In the genomic region with DNA sequence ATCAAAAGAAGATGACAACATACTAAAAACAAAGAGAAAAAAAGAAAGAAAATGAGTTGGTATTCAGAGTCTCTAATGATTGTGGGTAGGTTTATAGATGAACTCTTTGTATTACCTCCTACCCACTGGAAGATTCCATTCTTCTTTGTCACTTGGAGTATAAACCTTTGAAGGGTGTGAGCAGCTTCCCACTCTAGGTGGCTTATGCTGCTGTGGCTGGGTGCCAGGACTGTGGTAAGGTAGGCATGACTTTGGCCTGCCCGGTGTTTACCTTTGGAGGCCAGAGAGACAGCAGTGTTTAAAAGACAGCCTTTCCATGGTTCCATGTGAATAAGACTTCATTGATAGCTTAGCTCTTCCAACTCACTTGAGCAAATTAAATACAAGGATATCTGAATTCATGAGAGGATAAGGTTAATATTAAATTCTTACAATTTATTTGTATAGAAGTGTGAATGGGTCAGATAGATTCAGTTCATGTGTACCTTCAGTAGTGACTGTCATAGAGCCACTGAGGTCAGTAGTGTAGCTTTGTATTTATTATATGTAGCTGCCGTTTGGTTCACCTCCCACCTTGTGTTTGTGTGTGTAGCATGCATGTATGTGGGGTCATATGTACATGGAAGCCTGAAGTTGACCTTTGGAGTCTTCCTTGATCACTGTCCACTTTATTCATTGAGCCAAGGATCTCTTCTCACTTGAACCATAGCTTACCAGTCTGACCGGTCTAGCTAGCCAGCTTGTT, we compare ENCODE assay signal across 11 mouse cellular contexts. TPM values are rescaled to one million over a fixed set of nuclear protein-coding genes. Genes with fewer than 3 reads are reported as not detected.
A peak's percentile ranks its signal among the peaks of the same experiment; 100 is the strongest.
DNase-seq lines count a peak whose midpoint lies in the region; ATAC-seq and TF ChIP-seq lines count a peak whose summit lies in the region.
"Had no signal": no experiment of that assay in that cellular context is flagged by ENCODE, and none has a peak within 500 bp of the region (broad histone marks: within the 10 kb centered on the region; RNA-seq: fewer than 3 reads in every experiment).

No protein-coding gene starts in this region.

- ATAC-seq in stomach, embryonic 15.5 days (ENCODE audit: insufficient read depth, low FRiP score, low read depth): 0 out of 2 replicates have a peak, but pooled peaks have one; percentile 56
- ATAC-seq in forebrain, embryonic 12.5 days (ENCODE audit: low FRiP score): no peak
- ATAC-seq in hindbrain, embryonic 11.5 days (ENCODE audit: low FRiP score): no peak

- H3K27ac ChIP-seq in stomach, embryonic 15.5 days: no peak overlapping the region
- no peak overlapping the region for H3K27ac ChIP-seq in forebrain, embryonic 12.5 days
- no peak overlapping the region for H3K27ac ChIP-seq in hindbrain, embryonic 11.5 days (ENCODE audit: low read depth, low read length)
- H3K27ac ChIP-seq: neural tube, embryonic 13.5 days had no signal

- no peak for TF ChIP-seq POLR2A in lung, adult 2 months (IDR thresholded peaks at IDR 0.05; ENCODE audit: borderline replicate concordance, extremely low read depth, low read depth, low read length)

- no peaks in the 10 kb centered on the region for H3K27me3 ChIP-seq in stomach, embryonic 15.5 days (replicated peaks)
- no peaks in the 10 kb centered on the region for H3K27me3 ChIP-seq in forebrain, embryonic 12.5 days
- no peaks in the 10 kb centered on the region for H3K27me3 ChIP-seq in hindbrain, embryonic 11.5 days (ENCODE audit: control insufficient read depth, insufficient read depth, low read length)
- H3K27me3 ChIP-seq: megakaryocyte, embryonic 14.5 days; neural tube, embryonic 13.5 days had no signal

- H3K36me3 ChIP-seq in stomach, embryonic 15.5 days: no peaks in the 10 kb centered on the region
- H3K36me3 ChIP-seq in forebrain, embryonic 12.5 days (replicated peaks): no peaks in the 10 kb centered on the region; the same call in 1 of the 2 replicates
- H3K36me3 ChIP-seq in hindbrain, embryonic 11.5 days (ENCODE audit: control insufficient read depth, insufficient read depth, low read length): no peaks in the 10 kb centered on the region

- H3K4me2 ChIP-seq in stomach, embryonic 15.5 days: no peak overlapping the region
- H3K4me2 ChIP-seq in forebrain, embryonic 12.5 days: no peak overlapping the region
- no peak overlapping the region for H3K4me2 ChIP-seq in hindbrain, embryonic 11.5 days (replicated peaks; ENCODE audit: low read depth, low read length)
- H3K4me2 ChIP-seq: neural tube, embryonic 13.5 days had no signal

- no peaks in the 10 kb centered on the region for H3K9me3 ChIP-seq in stomach, embryonic 15.5 days
- H3K9me3 ChIP-seq in forebrain, embryonic 12.5 days: no peaks in the 10 kb centered on the region
- H3K9me3 ChIP-seq in hindbrain, embryonic 11.5 days (ENCODE audit: control insufficient read depth, low read length): no peaks in the 10 kb centered on the region
- H3K9me3 ChIP-seq: G1E; megakaryocyte, embryonic 14.5 days; neural tube, embryonic 13.5 days had no signal

- 59% methylated on average over 3 of the region's 3 CpGs for WGBS in lung, adult 2 months
- 77% methylated on average over 3 of the region's 3 CpGs for WGBS in stomach, embryonic 15.5 days
- WGBS in forebrain, embryonic 12.5 days: 93% methylated on average over 3 of the region's 3 CpGs
- 94% methylated on average over 3 of the region's 3 CpGs for WGBS in hindbrain, embryonic 11.5 days

- peaks cover 44% of the 10 kb centered on the region for H3K4me1 ChIP-seq in lung, adult 2 months (ENCODE audit: control insufficient read depth, insufficient read depth, low read length)
- peaks cover 8% of the 10 kb centered on the region; the same call in 1 of the 2 replicates for H3K4me1 ChIP-seq in stomach, embryonic 15.5 days
- peaks cover 3% of the 10 kb centered on the region; the same call in 1 of the 2 replicates for H3K4me1 ChIP-seq in forebrain, embryonic 12.5 days
- H3K4me1 ChIP-seq in hindbrain, embryonic 11.5 days (replicated peaks; ENCODE audit: control insufficient read depth, insufficient read depth, low read length): no peaks in the 10 kb centered on the region

- no peak overlapping the region for H3K4me3 ChIP-seq in lung, adult 2 months (replicated peaks; ENCODE audit: extremely low read depth, low read depth, low read length)
- no peak overlapping the region for H3K4me3 ChIP-seq in stomach, embryonic 15.5 days (replicated peaks)
- H3K4me3 ChIP-seq in forebrain, embryonic 12.5 days (replicated peaks): no peak overlapping the region
- no peak overlapping the region for H3K4me3 ChIP-seq in hindbrain, embryonic 11.5 days (ENCODE audit: low read depth, low read length)
- H3K4me3 ChIP-seq: megakaryocyte, embryonic 14.5 days; neural tube, embryonic 13.5 days had no signal

- H3K9ac ChIP-seq in stomach, embryonic 15.5 days: no peak overlapping the region
- H3K9ac ChIP-seq in forebrain, embryonic 12.5 days: no peak overlapping the region
- H3K9ac ChIP-seq in hindbrain, embryonic 11.5 days (ENCODE audit: low read depth, low read length): no peak overlapping the region
- H3K9ac ChIP-seq: neural tube, embryonic 13.5 days had no signal

- DNase-seq in lung, adult 18-20 months: peak; percentile 83 to 85
- DNase-seq in lung, adult 2 months: no peak
- DNase-seq in cerebellum, adult 9-10 months: peak; percentile 76
- DNase-seq in kidney, postnatal 36 days: peak; percentile 78 to 89
- DNase-seq in hindbrain, embryonic 11.5 days (ENCODE audit: low spot score): no peak
- no peak for DNase-seq in adrenal gland, postnatal 4 days (ENCODE audit: low spot score in 2 of 2)

- TF ChIP-seq CTCF in lung, adult 2 months (IDR thresholded peaks at IDR 0.05; ENCODE audit: insufficient read depth, low read length): no peak

RNA-seq across cellular contexts. Expression of a gene that starts 44.0 kb away (rescaled TPM):
- 83.3 and 102 TPM in 2 replicates for polyA plus RNA-seq in lung, adult 2 months (2012; rRNA removed)
- 17.5 and 19.2 TPM in 2 replicates for polyA plus RNA-seq in stomach, embryonic 15.5 days (2015; fragmentation: Nextera tagmentation; extraction: Ambion mirVana)
- polyA plus RNA-seq in forebrain, embryonic 12.5 days (2016; fragmentation: Nextera tagmentation; extraction: Ambion mirVana): 19.5 and 21.2 TPM in 2 replicates
- polyA plus RNA-seq in hindbrain, embryonic 11.5 days (2014; fragmentation: Nextera tagmentation; extraction: Ambion mirVana): 17.7 and 18.2 TPM in 2 replicates
- total RNA-seq in adrenal gland, postnatal 4 days (2021): 10 to 100 TPM; 48.4 to 51.0 TPM

Comparison
In these comparisons a context has a peak if more than half of its experiments do, and no peak if none do; other contexts are left out.
1. DNase-seq: peak in lung, adult 18-20 months (2 of 2), cerebellum, adult 9-10 months (single experiment) and kidney, postnatal 36 days (2 of 2); none in lung, adult 2 months (single experiment), hindbrain, embryonic 11.5 days (single experiment) and adrenal gland, postnatal 4 days (0 of 2).